In the genomic region with DNA sequence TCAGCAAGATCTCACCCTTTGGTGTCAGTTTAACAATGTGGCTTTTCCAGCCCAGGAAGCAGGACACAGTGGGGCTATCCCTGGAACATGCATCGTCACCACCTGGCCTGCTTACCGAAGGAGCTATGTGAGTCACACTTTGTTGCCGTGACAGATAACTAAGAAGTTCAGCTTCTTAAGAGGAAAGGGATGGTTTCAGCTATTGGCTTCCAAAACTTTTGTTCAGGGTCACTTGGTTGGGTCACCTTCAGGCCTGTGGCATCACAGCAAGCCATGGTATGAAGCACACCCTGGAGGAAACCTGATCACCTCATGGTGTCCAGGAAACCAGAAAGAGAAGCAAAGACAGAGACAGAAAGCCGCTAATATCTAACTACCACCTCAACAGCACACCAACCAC, we compare ENCODE assay signal across 33 mouse cellular contexts.
"Had no signal": no experiment of that assay in that cellular context is flagged by ENCODE, and none has a peak within 500 bp of the region (broad histone marks: within the 10 kb centered on the region; RNA-seq: fewer than 3 reads in every experiment).

No protein-coding gene starts in this region.

- H3K27me3 ChIP-seq: limb, embryonic 12.5 days; limb, embryonic 13.5 days; limb, embryonic 15.5 days; liver, embryonic 12.5 days; liver, embryonic 13.5 days; liver, embryonic 15.5 days; lung, embryonic 15.5 days; midbrain, embryonic 12.5 days; midbrain, embryonic 13.5 days; midbrain, embryonic 15.5 days; neural tube, embryonic 12.5 days; neural tube, embryonic 13.5 days had no signal

- ATAC-seq: liver, embryonic 12.5 days; liver, postnatal 0 days; lung, postnatal 0 days; midbrain, embryonic 13.5 days; midbrain, embryonic 15.5 days; midbrain, embryonic 16.5 days had no signal

- H3K4me2 ChIP-seq: limb, embryonic 12.5 days; limb, embryonic 13.5 days; limb, embryonic 15.5 days; liver, embryonic 11.5 days; liver, embryonic 12.5 days; liver, embryonic 13.5 days; liver, embryonic 15.5 days; lung, embryonic 14.5 days; lung, embryonic 15.5 days; midbrain, embryonic 11.5 days; midbrain, embryonic 12.5 days; midbrain, embryonic 13.5 days; midbrain, embryonic 15.5 days; neural tube, embryonic 12.5 days; neural tube, embryonic 13.5 days had no signal

- H3K9me3 ChIP-seq: limb, embryonic 10.5 days; limb, embryonic 12.5 days; limb, embryonic 13.5 days; limb, embryonic 15.5 days; liver, embryonic 12.5 days; liver, embryonic 13.5 days; liver, embryonic 15.5 days; lung, embryonic 15.5 days; midbrain, embryonic 10.5 days; midbrain, embryonic 12.5 days; midbrain, embryonic 13.5 days; midbrain, embryonic 15.5 days; neural tube, embryonic 12.5 days; neural tube, embryonic 13.5 days had no signal

- DNase-seq: left cerebral cortex, postnatal 4 days; liver; liver, embryonic 13.5 days; liver, postnatal 0 days; lung, adult 18-20 months; lung, adult 2 months; lung, embryonic 14.5 days; lung, postnatal 10 days; lung, postnatal 14 days; lung, postnatal 36 days; lung, postnatal 4 days; midbrain, embryonic 14.5 days had no signal

- H3K27ac ChIP-seq: limb, embryonic 10.5 days; limb, embryonic 12.5 days; limb, embryonic 13.5 days; limb, embryonic 15.5 days; liver, embryonic 12.5 days; liver, embryonic 13.5 days; liver, embryonic 14.5 days; liver, embryonic 15.5 days; lung, embryonic 15.5 days; macrophage; midbrain, embryonic 10.5 days; midbrain, embryonic 12.5 days; midbrain, embryonic 13.5 days; midbrain, embryonic 15.5 days; neural tube, embryonic 12.5 days; neural tube, embryonic 13.5 days had no signal

- H3K4me3 ChIP-seq: limb, embryonic 10.5 days; limb, embryonic 12.5 days; limb, embryonic 13.5 days; limb, embryonic 15.5 days; liver, embryonic 12.5 days; liver, embryonic 13.5 days; liver, embryonic 15.5 days; lung, embryonic 15.5 days; megakaryocyte, embryonic 14.5 days; midbrain, embryonic 10.5 days; midbrain, embryonic 12.5 days; midbrain, embryonic 13.5 days; midbrain, embryonic 15.5 days; myocyte; neural tube, embryonic 12.5 days; neural tube, embryonic 13.5 days had no signal

- H3K36me3 ChIP-seq: liver, embryonic 12.5 days; liver, embryonic 13.5 days; liver, embryonic 15.5 days; lung, embryonic 15.5 days; midbrain, embryonic 15.5 days; neural tube, embryonic 12.5 days had no signal

- H3K4me1 ChIP-seq: limb, embryonic 10.5 days; limb, embryonic 12.5 days; limb, embryonic 13.5 days; limb, embryonic 15.5 days; liver, embryonic 12.5 days; liver, embryonic 13.5 days; liver, embryonic 15.5 days; lung, embryonic 15.5 days; megakaryocyte, embryonic 14.5 days had no signal

- H3K9ac ChIP-seq: limb, embryonic 12.5 days; limb, embryonic 13.5 days; limb, embryonic 15.5 days; liver, embryonic 12.5 days; liver, embryonic 13.5 days; liver, embryonic 14.5 days; liver, embryonic 15.5 days; liver, postnatal 0 days; lung, embryonic 14.5 days; lung, embryonic 15.5 days; midbrain, embryonic 12.5 days; midbrain, embryonic 13.5 days; midbrain, embryonic 15.5 days; neural tube, embryonic 12.5 days; neural tube, embryonic 13.5 days had no signal
